14 mouse cellular contexts compared by ENCODE assay signal in the genomic region with DNA sequence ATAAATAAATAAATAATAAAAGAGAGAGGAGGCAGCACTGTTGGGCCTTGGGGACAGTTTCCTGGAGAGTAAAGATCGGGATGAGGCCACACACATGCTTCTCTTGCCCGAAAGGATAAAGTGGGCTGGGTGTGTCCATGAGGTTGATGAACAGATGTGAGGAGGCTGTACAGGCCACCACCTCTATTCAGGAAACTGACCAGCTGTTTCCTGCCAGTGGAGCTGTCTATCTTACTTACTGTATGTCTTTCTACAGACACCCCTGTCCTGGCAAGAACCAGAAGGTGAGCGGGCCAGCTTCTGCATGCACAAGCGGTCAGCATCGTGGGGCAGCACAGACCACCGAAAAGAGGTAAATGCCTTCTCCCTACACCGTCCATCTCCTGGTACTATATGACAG.
"Had no signal": no experiment of that assay in that cellular context is flagged by ENCODE, and none has a peak within 500 bp of the region (broad histone marks: within the 10 kb centered on the region; RNA-seq: fewer than 3 reads in every experiment).

No protein-coding gene starts in this region.

- ATAC-seq: liver, postnatal 0 days; lung, postnatal 0 days; midbrain, embryonic 16.5 days had no signal

- H3K27me3 ChIP-seq: lung, embryonic 15.5 days; midbrain, embryonic 12.5 days; neural tube, embryonic 12.5 days had no signal

- H3K27ac ChIP-seq: lung, embryonic 15.5 days; midbrain, embryonic 10.5 days; midbrain, embryonic 12.5 days; neural tube, embryonic 12.5 days had no signal

- DNase-seq: liver, postnatal 0 days; lung, adult 2 months; lung, postnatal 4 days; midbrain, embryonic 14.5 days; right cerebral cortex, postnatal 14 days; thymus, adult 18-20 months; thymus, postnatal 14 days; thymus, postnatal 36 days had no signal

- H3K4me3 ChIP-seq: lung, embryonic 15.5 days; midbrain, embryonic 10.5 days; midbrain, embryonic 12.5 days; neural tube, embryonic 12.5 days had no signal

- H3K4me2 ChIP-seq: lung, embryonic 15.5 days; midbrain, embryonic 12.5 days; neural tube, embryonic 12.5 days had no signal

- H3K4me1 ChIP-seq: midbrain, embryonic 12.5 days; neural tube, embryonic 12.5 days had no signal

- H3K9ac ChIP-seq: liver, postnatal 0 days; lung, embryonic 15.5 days; midbrain, embryonic 12.5 days; neural tube, embryonic 12.5 days had no signal

- H3K9me3 ChIP-seq: lung, embryonic 15.5 days; midbrain, embryonic 10.5 days; midbrain, embryonic 12.5 days; neural tube, embryonic 12.5 days had no signal
